Mouse (Mus musculus) C2C12 (cell line): ENCODE data around the gene Gm45233.

Experiments used
- CTCF ChIP-seq: IDR thresholded peaks from one replicate; pipeline ENCODE4 v1.5.1; 2011; ENCODE audit not compliant: control insufficient read depth, insufficient read depth, insufficient read length
- MAX ChIP-seq: IDR thresholded peaks from one replicate; pipeline ENCODE4 v1.6.1; 2011; ENCODE audit warnings: mild to moderate bottlenecking, control low read depth
- MYOD1 ChIP-seq: IDR thresholded peaks from one replicate; pipeline ENCODE4 v1.6.1; 2011; ENCODE audit warnings: low read depth; ENCODE audit not compliant: control insufficient read depth, insufficient read length
- USF1 ChIP-seq: IDR thresholded peaks from one replicate; pipeline ENCODE4 v1.6.1; 2011; ENCODE audit warnings: low read depth, mild to moderate bottlenecking, control low read depth, moderate library complexity

DNA sequence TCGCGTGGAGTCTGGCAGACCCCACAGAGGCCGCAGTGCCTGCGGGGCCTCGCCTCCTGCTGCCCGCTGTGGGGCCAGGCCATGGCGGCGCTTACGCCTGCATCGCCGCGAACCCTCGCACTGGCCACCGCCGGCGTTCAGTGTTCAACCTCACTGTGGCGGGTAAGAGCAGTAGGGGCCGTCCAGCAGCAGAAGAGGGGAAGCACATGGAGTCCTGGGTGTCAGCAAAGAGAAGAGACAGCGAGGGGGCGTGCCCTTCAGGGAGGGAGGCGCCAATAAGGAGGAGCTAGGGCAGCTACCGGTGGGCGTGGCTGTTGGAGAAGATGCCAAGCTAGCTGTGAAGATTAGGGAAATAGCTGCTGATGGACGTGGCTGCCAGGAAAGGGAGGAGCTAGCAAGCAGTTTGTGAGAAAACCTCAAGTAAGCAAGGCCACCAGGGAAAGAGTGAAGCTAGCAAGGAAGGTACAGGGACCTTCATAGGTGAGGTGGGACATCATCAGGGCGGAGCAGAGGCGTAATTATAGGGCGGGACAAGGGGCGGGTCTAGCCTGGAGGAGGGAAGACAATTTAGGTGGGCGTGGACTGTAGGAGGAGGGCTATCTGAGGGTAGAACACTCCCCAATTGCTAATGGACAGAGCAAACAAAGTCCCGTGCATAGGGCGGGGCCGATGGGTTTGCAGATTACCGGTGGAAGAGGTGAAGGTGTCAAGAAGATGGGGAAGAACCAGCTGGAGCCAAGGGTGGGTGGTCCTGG, 21.6 kb downstream of the Gm45233 start:
- no peak for TF ChIP-seq CTCF
- no peak for TF ChIP-seq USF1
- no peak for TF ChIP-seq MAX
- TF ChIP-seq MYOD1: no peak
